Mouse (Mus musculus) frontal cortex, adult (tissue): ENCODE results near the gene Rdh12.

ENCODE experiments used
- ATAC-seq: cut with Nextera tagmentation; 2 replicates; pipeline ENCODE4 v1.9.2; 2017; ENCODE audit warnings: mild to moderate bottlenecking, moderate library complexity, mixed read lengths; ENCODE audit not compliant: low TSS enrichment

Rdh12 gene

GRCm38 (mm10) chr12:79253294-79254053 is 44.8 kb downstream of the Rdh12 start:
- ATAC-seq: no peak

- ATAC-seq: no peak
Measured at GRCm38 (mm10) chr12:79254975-79255374, 46.3 kb downstream of the Rdh12 start.

- ATAC-seq: no peak
Measured at GRCm38 (mm10) chr12:79260154-79260553, 51.4 kb downstream of the Rdh12 start.

GRCm38 (mm10) chr12:79261035-79261434 is 52.3 kb downstream of the Rdh12 start:
- ATAC-seq: peak; percentile 62; the same call in 1 of the 2 replicates
